In the genomic region with DNA sequence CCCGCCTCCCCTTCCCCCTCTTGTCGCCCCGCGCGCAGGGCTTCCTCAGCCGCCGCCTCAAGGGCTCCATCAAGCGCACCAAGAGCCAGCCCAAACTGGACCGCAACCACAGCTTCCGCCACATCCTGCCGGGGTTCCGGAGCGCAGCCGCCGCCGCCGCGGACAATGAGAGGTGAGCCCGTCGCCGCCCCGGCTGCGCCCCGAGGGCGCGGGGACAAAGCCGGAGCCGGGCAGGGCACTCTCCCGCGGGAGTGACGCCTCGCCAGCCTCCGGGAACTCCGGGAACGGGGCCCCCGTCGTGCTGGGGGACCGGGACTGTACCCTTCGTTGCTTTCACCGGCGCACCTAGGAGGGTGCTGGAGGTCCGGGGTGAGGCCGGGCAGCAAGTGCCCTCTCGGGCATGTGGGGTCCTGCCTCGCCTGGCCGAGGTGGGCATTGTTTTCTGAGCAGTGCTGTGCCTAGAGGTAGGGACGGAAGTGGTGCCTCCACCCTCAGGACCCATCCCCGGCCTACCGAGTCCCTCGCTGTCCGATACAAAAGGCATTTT, we compare ENCODE assay signal across 8 mouse cellular contexts.
A peak's percentile ranks its signal among the peaks of the same experiment; 100 is the strongest.
DNase-seq lines count a peak whose midpoint lies in the region; ATAC-seq and TF ChIP-seq lines count a peak whose summit lies in the region.

No protein-coding gene starts in this region.

- H3K36me3 ChIP-seq in heart, embryonic 13.5 days, result peaks cover 10% of the 10 kb centered on the region; the same call in 1 of the 2 replicates
- no peaks in the 10 kb centered on the region for H3K36me3 ChIP-seq in kidney, embryonic 14.5 days (ENCODE audit: control insufficient read depth, insufficient read depth, low read length)
- H3K36me3 ChIP-seq in lung, embryonic 14.5 days (ENCODE audit: insufficient read depth), result no peaks in the 10 kb centered on the region
- no peaks in the 10 kb centered on the region for H3K36me3 ChIP-seq in neural tube, embryonic 15.5 days

- H3K4me1 ChIP-seq in heart, embryonic 13.5 days, result peaks cover 88% of the 10 kb centered on the region
- H3K4me1 ChIP-seq in kidney, embryonic 14.5 days (ENCODE audit: control insufficient read depth, insufficient read depth, low read length), result peaks cover 28% of the 10 kb centered on the region
- H3K4me1 ChIP-seq in lung, embryonic 14.5 days (ENCODE audit: insufficient read depth), result peaks cover 19% of the 10 kb centered on the region
- H3K4me1 ChIP-seq in neural tube, embryonic 15.5 days, result peaks cover 53% of the 10 kb centered on the region

- no peak for ATAC-seq in heart, embryonic 13.5 days (ENCODE audit: extremely low read depth, insufficient number of reproducible peaks, low FRiP score, low TSS enrichment)
- ATAC-seq in kidney, embryonic 14.5 days (ENCODE audit: low FRiP score, low TSS enrichment), result peak; percentile 47
- peak; percentile 52 for ATAC-seq in lung, embryonic 14.5 days (ENCODE audit: insufficient read depth)
- peak; percentile 39 for ATAC-seq in neural tube, embryonic 15.5 days (ENCODE audit: low FRiP score)

- H3K27ac ChIP-seq in heart, embryonic 13.5 days (replicated peaks), result peak overlapping the region; percentile 73
- H3K27ac ChIP-seq in kidney, embryonic 14.5 days (ENCODE audit: low read depth, low read length), result peak overlapping the region; percentile 83
- H3K27ac ChIP-seq in lung, embryonic 14.5 days (ENCODE audit: low read depth), result peak overlapping the region; percentile 83
- peak overlapping the region; percentile 87 for H3K27ac ChIP-seq in neural tube, embryonic 15.5 days (replicated peaks)

- WGBS in heart, embryonic 13.5 days, result under 1% methylated on average over 45 of the region's 51 CpGs
- under 1% methylated on average over 40 of the region's 51 CpGs for WGBS in kidney, embryonic 14.5 days
- WGBS in lung, embryonic 14.5 days, result under 1% methylated on average over 44 of the region's 51 CpGs
- WGBS in neural tube, embryonic 15.5 days, result 0% methylated on average over 51 of the region's 51 CpGs

- peak overlapping the region; percentile 97 for H3K4me2 ChIP-seq in heart, embryonic 13.5 days
- H3K4me2 ChIP-seq in kidney, embryonic 14.5 days (replicated peaks; ENCODE audit: low read depth, low read length), result peak overlapping the region; percentile 93
- H3K4me2 ChIP-seq in lung, embryonic 14.5 days, result peak overlapping the region; percentile 95
- H3K4me2 ChIP-seq in neural tube, embryonic 15.5 days, result peak overlapping the region; percentile 84

- H3K27me3 ChIP-seq in heart, embryonic 13.5 days (replicated peaks), result no peaks in the 10 kb centered on the region
- no peaks in the 10 kb centered on the region for H3K27me3 ChIP-seq in kidney, embryonic 14.5 days (ENCODE audit: control insufficient read depth, insufficient read depth, low read length)
- H3K27me3 ChIP-seq in lung, embryonic 14.5 days (ENCODE audit: insufficient read depth, low read length), result no peaks in the 10 kb centered on the region
- H3K27me3 ChIP-seq in neural tube, embryonic 15.5 days (replicated peaks), result no peaks in the 10 kb centered on the region

- H3K9me3 ChIP-seq in heart, embryonic 13.5 days, result no peaks in the 10 kb centered on the region
- H3K9me3 ChIP-seq in kidney, embryonic 14.5 days (ENCODE audit: control insufficient read depth, low read length), result no peaks in the 10 kb centered on the region
- H3K9me3 ChIP-seq in lung, embryonic 14.5 days (ENCODE audit: low read depth, low read length), result no peaks in the 10 kb centered on the region
- H3K9me3 ChIP-seq in neural tube, embryonic 15.5 days (replicated peaks), result no peaks in the 10 kb centered on the region

- H3K4me3 ChIP-seq in heart, embryonic 13.5 days, result peak overlapping the region; percentile 84
- peak overlapping the region; percentile 85 for H3K4me3 ChIP-seq in kidney, embryonic 14.5 days (ENCODE audit: low read length)
- peak overlapping the region; percentile 86 for H3K4me3 ChIP-seq in lung, embryonic 14.5 days (ENCODE audit: low read depth, low read length)
- peak overlapping the region; percentile 96 for H3K4me3 ChIP-seq in neural tube, embryonic 15.5 days (replicated peaks)

- DNase-seq in right cerebral cortex, postnatal 4 days, result peak; percentile 54
- DNase-seq in right cerebral cortex, adult 18-20 months, result no peak
- peak; percentile 68 for DNase-seq in embryo, embryonic 9.5 days (ENCODE audit: extremely low spot score)
- peak; percentile 75 for DNase-seq in lung, embryonic 14.5 days
- DNase-seq in thymus, postnatal 4 days, result peak; percentile 77

- H3K9ac ChIP-seq in heart, embryonic 13.5 days, result peak overlapping the region; percentile 94
- H3K9ac ChIP-seq in kidney, embryonic 14.5 days (ENCODE audit: low read depth, low read length), result peak overlapping the region; percentile 89
- peak overlapping the region; percentile 84 for H3K9ac ChIP-seq in lung, embryonic 14.5 days
- peak overlapping the region; percentile 98 for H3K9ac ChIP-seq in neural tube, embryonic 15.5 days (replicated peaks)

- TF ChIP-seq CTCF in lung, embryonic 14.5 days (IDR thresholded peaks at IDR 0.05; ENCODE audit: low read depth), result 0 out of 2 replicates have a peak, but pooled peaks have one; percentile 23
